Mouse (Mus musculus): ENCODE results near the gene Ramp1. TPM values are rescaled to one million over a fixed set of nuclear protein-coding genes. Genes with fewer than 3 reads are reported as not detected.
A peak's percentile ranks its signal among the peaks of the same experiment; 100 is the strongest.

Ramp1 gene
- polyA plus RNA-seq, 1 experiment from 2014 or later = 0.47 TPM

- Histone ChIP-seq H3K27me3 (ENCODE audit: low read depth, poor library complexity, severe bottlenecking) (no peaks in the 10 kb centered on the region), H3K36me3 (peaks cover 10% of the 10 kb centered on the region), H3K4me3 (peak overlapping the region; percentile 100), H3K27ac (replicated peaks) (peak overlapping the region; percentile 90), H3K4me1 (peaks cover 29% of the 10 kb centered on the region), H3K9me3 (replicated peaks) (no peaks in the 10 kb centered on the region)
- under 1% methylated on average over 63 of the region's 70 CpGs for WGBS
- DNase-seq (ENCODE audit: low spot score) = peak; percentile 20
Observed at GRCm38 (mm10) chr1:91250415-91251147, 71.0 kb downstream of the Ramp1 start.

- Histone ChIP-seq H3K9me3 (replicated peaks) (no peaks in the 10 kb centered on the region), H3K4me3 (peak overlapping the region; percentile 100), H3K27ac (replicated peaks) (peak overlapping the region; percentile 90; the same call in 1 of the 2 replicates), H3K4me1 (peaks cover 29% of the 10 kb centered on the region), H3K27me3 (ENCODE audit: low read depth, poor library complexity, severe bottlenecking) (no peaks in the 10 kb centered on the region), H3K36me3 (peaks cover 10% of the 10 kb centered on the region)
- no peak for DNase-seq (ENCODE audit: low spot score)
- WGBS = 62% methylated on average over 5 of the region's 5 CpGs
Observed at GRCm38 (mm10) chr1:91251148-91251650, 71.6 kb downstream of the Ramp1 start.

- no peaks in the 10 kb centered on the region for H3K9me3 ChIP-seq (replicated peaks)
- DNase-seq (ENCODE audit: low spot score) = peak; percentile 19
- H3K4me3 ChIP-seq = peak overlapping the region; percentile 100
- peaks cover 29% of the 10 kb centered on the region for H3K4me1 ChIP-seq
- no peaks in the 10 kb centered on the region for H3K27me3 ChIP-seq (ENCODE audit: low read depth, poor library complexity, severe bottlenecking)
- peaks cover 15% of the 10 kb centered on the region for H3K36me3 ChIP-seq
- 67% methylated on average over 8 of the region's 8 CpGs for WGBS
- no peak overlapping the region for H3K27ac ChIP-seq (replicated peaks)
Observed at GRCm38 (mm10) chr1:91251927-91252326, 72.3 kb downstream of the Ramp1 start.

GRCm38 (mm10) chr1:91257918-91258317 is 78.3 kb downstream of the Ramp1 start:
- no peaks in the 10 kb centered on the region for H3K4me1 ChIP-seq
- no peak overlapping the region for H3K27ac ChIP-seq (replicated peaks)
- H3K27me3 ChIP-seq (ENCODE audit: low read depth, poor library complexity, severe bottlenecking) = no peaks in the 10 kb centered on the region
- no peak overlapping the region for H3K4me3 ChIP-seq
- no peak for DNase-seq (ENCODE audit: low spot score)
- H3K9me3 ChIP-seq (replicated peaks) = no peaks in the 10 kb centered on the region
- H3K36me3 ChIP-seq = peaks cover 21% of the 10 kb centered on the region

- Histone ChIP-seq H3K4me1 (no peaks in the 10 kb centered on the region), H3K36me3 (peaks cover 13% of the 10 kb centered on the region), H3K4me3 (no peak overlapping the region), H3K27ac (replicated peaks) (no peak overlapping the region), H3K27me3 (ENCODE audit: low read depth, poor library complexity, severe bottlenecking) (no peaks in the 10 kb centered on the region), H3K9me3 (replicated peaks) (no peaks in the 10 kb centered on the region)
- 90% methylated on average over 5 of the region's 5 CpGs for WGBS
- DNase-seq (ENCODE audit: low spot score) = peak; percentile 3
Observed at GRCm38 (mm10) chr1:91259794-91260193, 80.2 kb downstream of the Ramp1 start.

- no peak overlapping the region for H3K27ac ChIP-seq (replicated peaks)
- no peak for DNase-seq (ENCODE audit: low spot score)
- WGBS = 90% methylated on average over 7 of the region's 7 CpGs
- no peak overlapping the region for H3K4me3 ChIP-seq
- no peaks in the 10 kb centered on the region for H3K9me3 ChIP-seq (replicated peaks)
- H3K36me3 ChIP-seq = peaks cover 24% of the 10 kb centered on the region
- no peaks in the 10 kb centered on the region for H3K4me1 ChIP-seq
- H3K27me3 ChIP-seq (ENCODE audit: low read depth, poor library complexity, severe bottlenecking) = no peaks in the 10 kb centered on the region
Observed at GRCm38 (mm10) chr1:91262508-91262907, 82.9 kb downstream of the Ramp1 start.

- DNase-seq (ENCODE audit: low spot score) = no peak
- no peaks in the 10 kb centered on the region for H3K4me1 ChIP-seq
- peaks cover 36% of the 10 kb centered on the region for H3K36me3 ChIP-seq
- no peaks in the 10 kb centered on the region for H3K9me3 ChIP-seq (replicated peaks)
- H3K4me3 ChIP-seq = no peak overlapping the region
- no peaks in the 10 kb centered on the region for H3K27me3 ChIP-seq (ENCODE audit: low read depth, poor library complexity, severe bottlenecking)
- H3K27ac ChIP-seq (replicated peaks) = no peak overlapping the region
- WGBS = 81% methylated on average over 2 of the region's 2 CpGs
Observed at GRCm38 (mm10) chr1:91272260-91272659, 92.6 kb downstream of the Ramp1 start.

Other genes starting within 250 kb of the Ramp1 start
- not detected in 2 replicates for gene Prlh, start 226.7 kb upstream of the Ramp1 start, polyA plus RNA-seq (2016; fragmentation: Nextera tagmentation; extraction: Ambion mirVana)
- gene Rab17, start 210.2 kb upstream of the Ramp1 start, polyA plus RNA-seq (2016; fragmentation: Nextera tagmentation; extraction: Ambion mirVana) = not detected in 2 replicates
- gene Lrrfip1, start 181.1 kb upstream of the Ramp1 start, polyA plus RNA-seq (2016; fragmentation: Nextera tagmentation; extraction: Ambion mirVana) = 19.8 and 22.2 TPM in 2 replicates
- 0.36 and 0.51 TPM in 2 replicates for gene Rbm44, start 34.7 kb upstream of the Ramp1 start, polyA plus RNA-seq (2016; fragmentation: Nextera tagmentation; extraction: Ambion mirVana)
- gene Ube2f, start 70.5 kb downstream of the Ramp1 start, polyA plus RNA-seq (2016; fragmentation: Nextera tagmentation; extraction: Ambion mirVana) = 87.8 and 92.1 TPM in 2 replicates
- gene Scly, start 118.5 kb downstream of the Ramp1 start, polyA plus RNA-seq (2016; fragmentation: Nextera tagmentation; extraction: Ambion mirVana) = 17.3 and 18.6 TPM in 2 replicates
- not detected in 2 replicates for gene Espnl, start 142.3 kb downstream of the Ramp1 start, polyA plus RNA-seq (2016; fragmentation: Nextera tagmentation; extraction: Ambion mirVana)
- 0.04 and 0.17 TPM in 2 replicates for gene Klhl30, start 171.2 kb downstream of the Ramp1 start, polyA plus RNA-seq (2016; fragmentation: Nextera tagmentation; extraction: Ambion mirVana)
- gene Erfe, start 186.6 kb downstream of the Ramp1 start, polyA plus RNA-seq (2016; fragmentation: Nextera tagmentation; extraction: Ambion mirVana) = 0.42 and 1.2 TPM in 2 replicates
- gene Ilkap, start 219.0 kb downstream of the Ramp1 start, polyA plus RNA-seq (2016; fragmentation: Nextera tagmentation; extraction: Ambion mirVana) = 173 and 177 TPM in 2 replicates
- 213 and 329 TPM in 2 replicates for gene Hes6, start 234.2 kb downstream of the Ramp1 start, polyA plus RNA-seq (2016; fragmentation: Nextera tagmentation; extraction: Ambion mirVana)